Mouse (Mus musculus) stomach, postnatal 0 days (tissue): ENCODE data around the gene March2.
A peak's percentile ranks its signal among the peaks of the same experiment; 100 is the strongest.

Experiments used
- CTCF ChIP-seq: IDR thresholded peaks from 2 replicates; pipeline ENCODE4 v1.5.1; 2016; ENCODE audit warnings: antibody characterized with exemption, low read depth, mild to moderate bottlenecking, moderate library complexity
- EP300 ChIP-seq: optimal IDR thresholded peaks from 2 replicates; pipeline ENCODE3; 2016; ENCODE audit warnings: antibody characterized with exemption

DNA sequence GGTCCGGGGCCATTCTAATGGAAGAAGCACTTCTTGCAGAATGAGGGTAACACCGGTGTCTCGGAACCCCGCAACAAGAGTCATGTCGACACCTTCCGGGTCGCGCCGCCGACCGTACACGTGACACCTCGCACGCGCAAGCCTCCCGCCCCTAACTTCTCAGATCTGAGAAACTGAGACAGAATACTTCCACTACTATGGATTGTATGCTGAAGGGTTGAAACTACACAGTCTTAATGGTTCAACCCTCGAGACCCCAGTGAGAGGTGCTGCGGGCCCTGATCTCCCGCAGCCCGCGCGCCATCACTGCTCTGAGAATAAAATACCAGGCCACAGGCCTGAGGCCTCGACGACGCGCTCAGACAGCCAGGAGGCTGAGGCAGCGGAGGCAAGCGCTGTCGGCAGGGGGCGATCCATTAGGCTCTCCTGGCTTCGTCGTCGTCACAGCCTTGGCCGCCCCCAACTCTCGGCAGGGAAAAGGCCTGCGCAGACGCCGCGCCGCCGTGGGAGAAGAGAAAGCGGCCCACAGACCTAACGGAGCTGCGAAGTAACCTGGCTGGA is 33.7 kb downstream of the March2 start:
- TF ChIP-seq CTCF (peak; percentile 66), EP300 (no peak)
